Mouse (Mus musculus) embryo, embryonic 10 days (tissue): Measurements from ENCODE around the gene Fxr2.
"Not testable (repeated sequence)": the region's sequence is repeated elsewhere in the genome, so short reads cannot be mapped to it uniquely, and the experiment has no call there.

Experiments used
- DNase-seq: peaks from one replicate; pipeline ENCODE4 v3.0.0-alpha.2; 2015; ENCODE audit warnings: low spot score

The Fxr2 gene

GRCm38 (mm10) chr11:69684128-69684745 lies 51.4 kb downstream of the Fxr2 start:
- no peak for DNase-seq

GRCm38 (mm10) chr11:69684936-69685335 lies 52.1 kb downstream of the Fxr2 start:
- no peak for DNase-seq

GRCm38 (mm10) chr11:69685526-69686148 lies 52.8 kb downstream of the Fxr2 start, which contains the start of gene Tnfsf13:
Gene Tnfsf13, minus strand, starts transcription at chr11:69685784.
- DNase-seq: no peak

GRCm38 (mm10) chr11:69686377-69686776 lies 53.6 kb downstream of the Fxr2 start:
- no peak for DNase-seq

GRCm38 (mm10) chr11:69687061-69687460 lies 54.3 kb downstream of the Fxr2 start:
- DNase-seq: no peak

- DNase-seq: no peak
Observed at GRCm38 (mm10) chr11:69689891-69690290, 57.1 kb downstream of the Fxr2 start.

GRCm38 (mm10) chr11:69692196-69692811 lies 59.5 kb downstream of the Fxr2 start:
- DNase-seq: no peak

- DNase-seq: no peak
Observed at GRCm38 (mm10) chr11:69692863-69693262, 60.1 kb downstream of the Fxr2 start.

- DNase-seq: no peak
Observed at GRCm38 (mm10) chr11:69693421-69693965, 60.7 kb downstream of the Fxr2 start.

- no peak for DNase-seq
Observed at GRCm38 (mm10) chr11:69695046-69695360, 62.2 kb downstream of the Fxr2 start.

GRCm38 (mm10) chr11:69695361-69696181 lies 62.8 kb downstream of the Fxr2 start, which contains the start of the genes Tnfsf12 and Tnfsfm13:
Gene Tnfsf12, minus strand, starts transcription at chr11:69695849.
Gene Tnfsfm13, minus strand, starts transcription at chr11:69696098.
- peak; percentile 54 for DNase-seq

- DNase-seq: no peak
Observed at GRCm38 (mm10) chr11:69697396-69697795, 64.6 kb downstream of the Fxr2 start.

- no peak for DNase-seq
Observed at GRCm38 (mm10) chr11:69698574-69698973, 65.8 kb downstream of the Fxr2 start.

GRCm38 (mm10) chr11:69699595-69699994 lies 66.8 kb downstream of the Fxr2 start:
- no peak for DNase-seq

- DNase-seq: not testable (repeated sequence)
Observed at GRCm38 (mm10) chr11:69702886-69703285, 70.1 kb downstream of the Fxr2 start.
